Mouse (Mus musculus) spleen, postnatal 10 days (tissue): Measurements from ENCODE around the gene Coq9.

Experiments
- DNase-seq, 2 experiments: peaks; one replicate each; pipeline ENCODE4 v3.0.0; 2021 to 2022; ENCODE audit warnings: low spot score in 2 of 2

Gene Coq9

DNA sequence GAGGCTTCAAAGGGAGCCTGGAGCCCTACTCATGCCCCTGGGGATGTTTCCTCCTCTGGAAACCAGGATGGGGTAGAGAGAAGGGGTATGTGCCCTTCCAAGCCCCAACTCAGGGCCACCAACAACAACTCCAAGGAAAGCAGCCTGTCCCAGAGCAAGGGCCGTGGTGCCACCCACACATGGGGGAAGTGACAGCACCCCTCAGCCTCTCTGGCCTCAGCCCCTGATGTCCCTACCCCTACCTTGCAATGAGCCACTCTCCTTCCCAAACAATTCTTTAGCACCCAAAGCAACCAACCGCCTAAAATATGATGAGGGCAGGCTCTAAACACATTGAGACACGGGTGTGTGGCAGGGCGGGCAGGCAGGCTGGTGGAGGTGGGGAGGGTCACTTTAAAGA lies 31.9 kb downstream of the Coq9 start:
- no peak for DNase-seq

DNA sequence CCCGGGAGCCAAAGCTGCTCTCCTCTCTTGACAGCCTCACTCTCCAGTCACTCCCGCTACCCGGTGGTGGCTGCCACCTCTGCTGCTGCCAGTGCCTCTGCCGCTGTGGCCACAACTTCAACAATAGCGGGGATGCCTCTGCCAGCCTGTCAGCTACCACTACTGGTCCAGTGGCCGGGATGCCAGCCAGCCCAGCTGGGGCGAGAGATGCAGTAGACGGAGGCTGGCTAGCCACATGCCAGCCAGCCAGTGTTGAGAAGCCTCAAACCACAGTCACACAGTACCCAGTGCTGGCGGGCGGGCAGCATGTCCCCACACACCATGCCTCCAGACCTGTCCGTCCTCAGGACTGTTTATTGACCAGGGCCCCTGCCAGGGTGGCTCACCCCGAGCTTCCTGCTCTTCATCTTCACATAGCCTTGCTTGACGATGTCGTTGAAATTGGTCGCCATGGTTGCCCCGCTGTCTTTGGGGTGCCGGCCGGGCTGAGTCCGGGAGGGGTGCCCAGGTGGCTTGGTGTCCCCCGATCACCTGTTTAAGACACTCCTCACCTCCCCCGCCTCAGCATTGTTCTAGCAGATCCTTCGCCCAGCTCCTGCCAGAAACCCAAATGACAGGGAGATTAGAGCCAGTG lies 32.5 kb downstream of the Coq9 start:
- no peak for DNase-seq

DNA sequence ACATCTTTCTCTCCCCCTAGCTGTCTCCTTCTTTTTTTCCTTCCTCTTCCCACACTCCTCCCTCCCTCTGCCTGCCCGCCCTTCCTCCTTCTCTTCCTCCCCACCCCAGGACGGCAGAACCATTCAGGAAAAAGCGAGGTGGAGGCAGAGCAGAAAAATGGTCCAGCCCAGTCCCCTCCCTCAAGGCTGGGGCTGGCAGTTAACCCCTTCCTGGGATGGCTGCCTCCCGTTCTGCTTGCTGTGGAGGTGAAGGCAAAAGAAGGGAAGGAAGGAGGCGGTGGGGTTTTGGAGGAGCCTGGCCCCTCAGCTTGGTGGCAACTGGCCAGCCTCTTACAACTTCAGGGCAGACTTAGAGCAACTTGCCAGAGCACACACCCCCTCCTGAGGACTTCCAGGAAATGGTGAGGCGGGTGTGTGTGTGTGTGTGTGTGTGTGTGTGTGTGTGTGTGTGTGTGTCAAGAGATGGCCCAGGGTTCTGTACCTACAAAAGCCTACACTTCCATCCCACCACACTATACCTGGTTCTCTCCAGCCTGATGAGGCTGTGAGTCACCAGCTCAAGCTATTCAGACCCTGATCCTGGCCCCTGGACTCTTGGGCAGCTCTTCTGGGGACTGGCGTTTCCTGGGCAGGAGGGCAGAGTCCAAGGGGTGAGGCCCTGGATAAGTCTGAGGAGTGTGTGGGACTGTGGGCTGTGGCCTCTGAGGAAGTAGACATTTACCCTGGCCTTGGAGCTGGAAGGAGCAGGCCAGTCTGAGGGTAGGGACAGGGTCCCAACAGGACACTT lies 33.2 kb downstream of the Coq9 start:
- DNase-seq: no peak

DNA sequence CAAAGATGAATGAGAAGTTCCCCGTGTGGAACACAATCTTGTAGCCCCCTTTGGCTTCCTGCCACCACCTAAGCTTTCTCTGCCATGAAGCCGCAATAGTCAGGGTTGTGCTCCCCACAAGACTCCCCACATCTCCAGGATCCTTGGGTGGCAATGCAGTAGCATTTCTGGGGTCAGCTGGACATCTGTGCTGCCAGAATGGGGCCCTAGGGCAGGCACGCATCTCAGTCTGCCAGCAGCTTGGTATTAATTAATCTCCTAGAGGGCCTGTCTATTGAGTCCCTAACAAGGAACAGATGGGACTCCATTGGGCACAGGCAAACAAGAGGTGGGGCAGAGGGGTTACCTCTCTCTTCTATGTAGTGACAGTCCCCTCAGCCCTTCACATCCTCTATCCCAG lies 34.0 kb downstream of the Coq9 start:
- DNase-seq: no peak

DNA sequence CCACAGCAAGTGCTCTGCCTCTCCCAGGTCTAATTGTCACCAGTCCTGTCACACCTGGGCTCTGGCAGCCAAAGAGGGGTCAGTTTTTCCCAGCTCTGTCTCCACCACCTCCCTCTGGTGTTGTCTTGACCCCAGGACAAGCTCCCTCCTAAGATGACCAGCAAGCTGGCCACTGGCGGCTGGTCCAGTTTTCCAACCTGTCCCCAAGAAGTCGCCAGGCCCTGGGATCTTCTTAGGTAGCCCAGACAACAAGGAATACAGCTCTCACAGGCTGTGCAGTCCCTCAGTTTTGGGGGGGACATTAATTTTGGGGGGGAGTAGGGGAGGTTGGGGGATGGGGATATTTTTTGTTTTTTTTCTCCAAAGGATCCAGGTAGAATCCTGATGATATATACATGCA lies 34.5 kb downstream of the Coq9 start:
- DNase-seq: no peak

DNA sequence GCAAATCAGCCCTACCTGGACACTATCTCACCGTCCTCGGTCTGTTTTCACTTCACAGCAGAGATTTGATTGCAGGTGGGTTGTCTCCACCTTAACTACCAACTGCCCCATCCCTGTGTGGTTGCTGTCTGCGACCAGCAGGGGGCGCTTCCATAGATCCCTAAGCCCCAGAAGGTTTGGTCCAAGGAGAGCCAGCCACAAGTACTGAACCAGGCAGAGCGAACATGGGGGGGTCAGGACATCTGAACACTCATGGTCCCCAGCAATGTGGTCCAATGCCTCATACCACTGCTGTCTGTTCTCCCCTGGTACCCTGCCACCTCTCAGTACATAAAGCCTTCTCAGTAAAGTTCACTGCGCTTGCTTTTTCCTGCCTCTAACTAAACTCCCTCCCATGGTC lies 36.2 kb downstream of the Coq9 start:
- peak; percentile 80 to 89 for DNase-seq

DNA sequence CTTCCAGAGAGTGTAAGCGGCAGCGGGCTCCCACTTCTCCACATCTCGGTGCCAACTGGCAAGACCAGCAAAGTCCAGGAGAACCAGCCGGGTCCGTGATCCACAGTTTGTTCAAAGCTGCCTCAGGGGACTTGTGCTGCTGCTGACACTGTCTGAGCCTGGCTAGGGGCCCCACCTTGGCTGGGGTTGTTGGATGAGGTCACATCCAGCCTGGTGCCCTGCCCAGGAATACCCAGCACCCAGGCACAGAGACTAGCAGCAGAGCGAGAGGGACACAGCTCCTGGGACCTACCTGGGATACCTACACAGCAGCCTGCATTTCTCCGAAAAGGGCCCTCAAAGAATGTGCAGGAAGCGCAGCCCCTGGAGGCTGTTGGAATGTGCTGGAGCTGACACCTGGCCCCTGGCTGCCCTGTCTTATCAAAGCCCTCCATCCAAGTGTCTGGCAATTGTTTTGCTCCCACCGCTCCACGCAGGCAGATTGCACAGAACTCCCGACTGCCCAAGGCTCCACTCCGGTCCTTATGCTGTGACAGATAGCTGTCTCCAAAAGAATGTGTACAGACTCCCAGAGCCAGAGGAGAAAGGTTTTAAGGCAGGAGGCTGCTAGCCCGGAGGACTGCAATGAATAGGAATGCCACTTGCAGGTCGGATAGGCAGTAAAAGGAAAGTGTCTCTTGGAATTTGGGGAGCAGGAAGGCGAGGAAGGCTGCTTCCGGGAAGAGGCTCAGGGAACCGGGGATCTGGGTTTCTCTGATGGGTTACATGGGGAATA lies 37.2 kb downstream of the Coq9 start:
- DNase-seq: peak; percentile 48 to 55

DNA sequence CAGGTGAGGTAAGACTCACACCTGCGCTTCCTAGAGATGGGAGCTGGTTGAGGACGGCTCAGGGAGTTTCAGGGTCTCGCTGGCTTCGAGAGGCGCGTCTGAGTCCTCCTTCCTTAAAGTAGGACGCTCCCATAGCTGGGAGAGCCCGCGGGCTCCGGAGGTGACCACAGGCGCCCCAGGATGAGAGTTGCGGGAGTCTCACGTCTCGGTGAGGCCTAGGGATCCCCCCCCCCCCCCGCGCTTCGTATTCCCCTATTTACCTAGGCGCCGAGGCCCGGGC lies 37.7 kb downstream of the Coq9 start:
- DNase-seq: peak; percentile 55 to 56

DNA sequence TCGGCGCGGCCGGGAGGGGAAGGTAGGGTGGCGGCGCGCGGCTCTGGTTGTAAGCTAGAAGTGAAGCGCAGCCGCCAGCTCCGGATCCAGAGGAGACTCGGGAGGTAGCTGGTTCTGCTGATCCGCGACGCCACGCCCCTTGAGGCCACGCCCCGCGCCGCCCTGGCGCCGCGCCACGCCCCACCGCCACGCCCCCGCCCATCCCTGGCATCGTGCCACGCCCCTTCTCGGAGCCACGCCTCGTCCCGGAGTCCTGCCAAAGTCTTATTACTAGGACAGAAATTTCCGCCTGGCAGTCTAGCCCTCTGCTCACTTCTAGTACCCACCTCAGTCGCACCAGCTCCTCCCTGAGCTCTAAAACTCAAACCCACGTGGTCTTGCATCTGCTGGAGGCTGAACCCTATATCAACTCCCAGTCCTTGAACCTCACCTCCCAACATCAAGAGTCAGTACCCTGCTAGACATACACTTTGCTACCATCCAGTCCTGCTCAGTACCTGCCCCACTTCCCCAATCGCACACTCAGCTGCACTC lies 38.1 kb downstream of the Coq9 start, which contains the start of gene Dok4:
Gene Dok4, minus strand, starts transcription at position 134 of the 534 bp plus-strand sequence.
- DNase-seq: peak; percentile 97 to 98

DNA sequence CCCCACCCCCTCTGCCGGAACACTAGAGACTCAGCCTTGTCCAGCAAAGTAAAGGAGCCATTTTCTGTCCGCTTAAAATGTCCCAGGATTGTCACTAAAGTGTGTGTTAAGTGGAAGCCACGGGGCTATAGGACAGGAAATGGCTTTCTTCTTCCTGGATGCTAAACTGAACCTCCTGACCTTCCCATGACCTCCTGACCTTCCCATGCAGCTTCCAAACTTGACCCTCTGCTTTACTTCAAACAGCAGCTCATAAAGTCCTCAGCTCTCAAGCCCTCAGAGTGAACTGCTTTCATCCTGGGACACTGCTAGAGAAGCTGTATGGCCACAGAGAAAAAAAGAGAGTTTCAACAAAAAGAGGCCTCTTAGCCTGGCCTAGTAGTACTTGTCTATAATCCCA lies 38.7 kb downstream of the Coq9 start:
- DNase-seq: no peak

DNA sequence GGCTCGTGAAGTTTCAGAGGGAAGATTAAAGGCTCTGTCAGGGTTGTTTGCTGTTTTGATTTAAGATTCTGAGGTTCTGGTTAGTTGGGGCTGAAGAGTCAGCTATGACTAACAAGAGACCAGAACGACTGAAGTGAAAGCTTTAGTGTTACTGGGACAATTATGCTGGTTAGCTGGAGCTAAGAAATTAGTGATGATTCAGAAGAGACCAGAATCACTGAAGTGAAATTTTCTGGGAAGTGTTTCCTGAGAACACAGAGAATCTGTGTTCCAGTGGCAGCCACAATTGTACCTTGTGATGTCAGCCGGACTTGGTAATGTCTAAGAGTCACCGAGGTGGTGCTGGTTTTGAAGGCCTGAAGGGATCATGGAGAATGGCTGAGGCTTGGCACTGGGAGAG lies 42.6 kb downstream of the Coq9 start:
- DNase-seq: no peak

DNA sequence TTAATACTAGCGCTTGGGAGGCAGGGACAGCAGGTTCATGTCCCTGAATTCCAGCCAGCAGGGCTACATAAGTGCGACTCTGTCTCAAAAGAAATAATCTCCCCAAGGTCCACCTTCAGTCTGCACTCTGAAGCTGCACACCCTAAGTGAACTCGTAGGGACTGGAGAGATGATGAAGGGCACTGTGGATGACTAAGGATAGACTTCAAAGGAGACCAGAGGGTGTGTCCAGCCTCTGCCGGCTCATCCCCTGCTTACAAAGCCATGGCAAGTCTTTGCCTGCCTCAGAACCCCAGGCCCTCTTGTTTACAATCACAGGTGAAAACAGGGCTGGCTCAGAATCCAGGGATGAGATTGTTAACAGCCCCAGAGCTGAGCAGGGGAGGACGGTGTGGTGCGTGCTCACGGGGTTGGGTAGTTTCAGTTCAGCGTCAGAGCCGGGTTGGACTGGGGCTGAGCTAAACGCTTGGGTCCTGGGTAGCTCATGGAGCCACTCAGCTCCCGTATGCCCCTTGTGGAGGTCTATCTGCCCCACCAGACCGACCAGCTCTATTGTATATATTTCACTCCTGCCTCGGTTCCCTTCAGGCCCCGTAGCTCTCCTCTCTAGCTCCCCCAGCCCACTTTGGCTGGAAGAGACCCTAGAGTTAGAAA lies 50.4 kb downstream of the Coq9 start:
- DNase-seq: no peak

DNA sequence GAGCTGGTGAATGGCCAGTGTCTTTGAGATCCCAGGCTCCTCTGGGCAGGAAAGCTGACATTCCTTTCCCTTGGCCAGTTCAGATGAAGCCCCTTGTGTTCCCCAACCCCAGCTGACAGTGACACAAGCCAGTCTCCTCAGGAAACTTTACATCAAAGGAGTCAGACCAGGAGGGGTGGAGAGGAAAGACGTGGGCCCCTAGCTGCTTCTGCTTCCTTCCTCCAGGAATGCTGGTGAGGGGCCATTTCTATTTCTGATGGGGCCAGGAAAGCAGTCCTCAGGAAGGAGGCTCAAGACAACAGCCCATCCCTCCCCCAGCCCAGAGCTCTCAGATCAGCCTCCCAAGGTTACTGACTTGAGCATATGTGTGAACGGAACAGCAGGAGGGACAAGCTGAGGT lies 54.8 kb downstream of the Coq9 start:
- DNase-seq: no peak

DNA sequence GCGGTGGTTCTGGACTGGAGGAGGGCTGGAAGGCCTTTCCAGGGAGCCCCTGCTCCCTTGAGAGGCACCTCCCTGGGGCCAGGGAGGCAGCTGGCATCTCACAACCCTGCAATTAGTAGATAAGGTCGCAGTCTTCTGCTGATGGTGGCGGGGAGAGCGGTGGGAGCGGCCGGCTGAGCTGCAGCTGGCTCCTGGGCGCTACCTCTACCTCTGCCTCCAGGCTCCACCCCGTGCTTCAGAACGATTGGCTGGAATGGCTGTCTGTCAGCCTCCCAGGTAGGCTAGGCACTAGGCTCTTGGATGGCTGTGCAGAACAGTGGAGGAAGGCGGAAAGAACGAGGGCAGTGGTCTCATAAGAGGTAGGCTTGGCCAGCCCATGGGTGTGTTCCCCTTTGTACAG lies 61.1 kb downstream of the Coq9 start:
- peak; percentile 81 to 90 for DNase-seq

DNA sequence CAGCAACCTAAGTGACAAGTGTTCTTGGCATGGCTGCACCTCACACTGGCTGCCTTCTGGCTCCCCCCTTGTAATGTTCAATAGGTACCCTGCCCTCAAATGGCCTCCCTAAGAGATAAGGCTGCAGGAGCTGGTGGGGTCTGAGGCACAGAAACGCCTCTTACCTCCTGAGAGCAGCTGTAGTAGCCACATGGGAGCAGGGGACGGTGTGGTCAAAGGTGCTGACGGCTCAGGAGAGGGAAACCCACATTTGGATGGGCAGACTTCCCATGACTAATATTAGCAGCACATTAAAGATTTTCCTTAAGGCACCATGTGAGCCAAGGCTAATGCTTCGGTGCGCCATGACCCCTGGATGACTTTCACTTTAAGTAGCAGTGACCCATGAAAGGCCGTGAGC lies 62.5 kb downstream of the Coq9 start:
- DNase-seq: no peak

DNA sequence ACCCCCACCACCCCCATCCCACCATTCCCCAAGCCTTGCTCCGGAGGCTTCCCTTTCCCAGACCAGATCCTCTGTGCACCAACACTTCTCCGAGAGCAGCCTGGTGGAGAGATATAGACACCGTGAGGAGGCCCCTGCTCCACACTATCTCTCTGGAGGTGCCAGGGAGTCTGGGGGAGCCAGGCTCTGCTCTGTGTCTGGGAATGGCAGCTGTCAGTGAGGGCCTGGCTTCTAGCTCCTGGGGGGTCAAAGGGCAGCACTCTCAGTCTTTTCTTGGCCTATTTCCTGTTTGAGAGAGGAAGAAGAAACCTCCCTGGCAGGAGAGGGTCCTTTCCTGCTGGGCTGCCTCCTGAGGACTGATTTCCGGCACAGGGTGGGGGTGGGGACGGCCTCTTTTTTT lies 62.9 kb downstream of the Coq9 start:
- no peak for DNase-seq

DNA sequence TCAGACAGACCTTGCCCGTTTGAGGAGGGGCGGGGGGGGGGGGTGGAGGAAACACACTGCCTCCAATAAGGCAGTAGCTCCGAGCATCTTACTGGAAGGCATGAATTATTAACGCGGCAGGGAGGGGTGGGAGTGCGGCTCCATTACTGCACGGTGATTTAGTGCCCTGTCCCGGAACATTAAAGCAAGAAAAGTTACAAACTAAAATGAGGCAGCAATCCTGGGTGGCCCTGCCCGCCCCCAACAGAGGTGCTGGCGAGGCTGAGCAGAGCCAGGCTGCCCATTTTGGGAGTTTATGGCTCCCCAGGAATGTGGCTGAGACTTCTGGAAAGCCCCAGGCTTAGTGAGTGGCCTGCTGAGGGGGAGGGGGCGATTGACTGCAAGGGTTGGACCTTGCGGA lies 65.6 kb downstream of the Coq9 start:
- DNase-seq: no peak
